Mouse (Mus musculus): ENCODE data around the gene L1td1.

DNA sequence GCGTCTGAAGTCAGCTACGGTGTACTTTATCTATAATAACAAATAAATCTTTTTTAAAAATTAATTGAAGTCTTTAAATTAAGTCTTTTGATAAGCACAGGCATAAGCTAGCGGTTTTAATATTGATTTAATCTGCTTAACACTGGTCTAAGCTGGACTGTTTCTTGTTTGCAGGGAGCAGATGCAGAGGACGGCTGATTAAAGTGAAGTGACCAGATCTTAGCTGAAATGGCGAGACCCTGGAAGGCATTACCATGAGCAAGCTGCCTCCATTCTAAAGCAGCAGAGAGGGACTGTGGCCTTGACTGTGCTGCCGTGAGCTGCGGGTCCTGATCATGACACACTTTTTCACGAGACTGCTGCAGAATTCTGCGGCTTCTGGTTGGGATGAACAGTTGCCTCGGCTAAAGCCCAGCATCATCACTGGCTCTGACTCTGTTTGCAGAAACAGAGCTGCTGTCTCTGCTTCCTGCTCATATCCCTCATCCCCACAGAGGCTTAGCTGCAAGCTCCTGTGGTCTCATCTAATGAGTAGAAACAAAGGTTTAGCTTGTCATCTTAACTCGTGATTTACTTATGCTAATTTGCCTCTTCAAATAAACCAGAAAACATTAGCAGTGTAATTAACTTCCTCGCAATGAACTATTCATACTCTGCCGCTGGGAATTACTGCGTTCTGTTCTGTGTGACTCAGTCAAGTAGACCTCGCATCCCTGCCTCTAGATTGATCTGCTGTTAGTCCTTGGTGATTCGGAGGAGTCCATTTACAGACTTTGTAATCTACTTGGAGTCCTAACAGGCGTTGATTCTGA, 8.6 kb upstream of the L1td1 start:
- no peak for TF ChIP-seq CTCF (IDR thresholded peaks at IDR 0.05 in 2 of 3, conservative IDR thresholded peaks at IDR 0.05 in 1 of 3; ENCODE audit: control insufficient read depth in 1 of 3, insufficient read depth in 1 of 3, low read depth in 2 of 3, low read length in 3 of 3, poor library complexity in 1 of 3, severe bottlenecking in 1 of 3)
- no peak for TF ChIP-seq POLR2A (IDR thresholded peaks at IDR 0.05; ENCODE audit: control insufficient read depth in 1 of 2, insufficient read depth in 1 of 2, low read depth in 1 of 2, low read length in 2 of 2, poor library complexity in 1 of 2)
- no peak for TF ChIP-seq ZMIZ1 (IDR thresholded peaks at IDR 0.05; ENCODE audit: low read depth, low read length)
- no peak for TF ChIP-seq NRF1 (IDR thresholded peaks at IDR 0.05; ENCODE audit: insufficient read depth, low read depth, low read length, poor library complexity, severe bottlenecking)
- TF ChIP-seq EP300 (IDR thresholded peaks at IDR 0.05; ENCODE audit: low read depth in 1 of 2, low read length in 2 of 2), result no peak
- TF ChIP-seq GATA1 (IDR thresholded peaks at IDR 0.05; ENCODE audit: low read depth, low read length), result no peak
- TF ChIP-seq RCOR1 (IDR thresholded peaks at IDR 0.05; ENCODE audit: low read depth, low read length), result no peak
- TF ChIP-seq USF1 (IDR thresholded peaks at IDR 0.05; ENCODE audit: low read depth, low read length), result no peak
- TF ChIP-seq ELF1 (IDR thresholded peaks at IDR 0.05; ENCODE audit: low read depth, low read length), result no peak
- TF ChIP-seq ETS1 (IDR thresholded peaks at IDR 0.05; ENCODE audit: low read depth, low read length), result no peak
- no peak for TF ChIP-seq USF2 (IDR thresholded peaks at IDR 0.05; ENCODE audit: borderline replicate concordance in 1 of 2, insufficient read depth in 1 of 2, low read depth in 1 of 2, low read length in 2 of 2)
- no peak for TF ChIP-seq JUND (IDR thresholded peaks at IDR 0.05; ENCODE audit: low read depth, low read length)
